Mouse (Mus musculus) embryonic facial prominence, embryonic 13.5 days (tissue): Measurements from ENCODE around the gene Fat1. TPM values are rescaled to one million over a fixed set of nuclear protein-coding genes. Genes with fewer than 3 reads are reported as not detected.

ENCODE experiments used
- ATAC-seq: fragments of 200-750 bp; cut with Nextera tagmentation; 2 replicates; pipeline ENCODE4 v1.8.0; 2017; ENCODE audit warnings: low read depth; ENCODE audit not compliant: insufficient number of reproducible peaks, insufficient read depth, low FRiP score, low TSS enrichment
- H3K27ac ChIP-seq: fragments of 300-500 bp; sonication (generic); 2 replicates; pipeline ENCODE4 v1.5.1; 2015; ENCODE audit warnings: moderate library complexity, mild to moderate bottlenecking, inconsistent platforms
- H3K27me3 ChIP-seq: fragments of 300-500 bp; sonication (generic); 2 replicates; pipeline ENCODE4 v1.6.1; 2015; ENCODE audit warnings: mild to moderate bottlenecking, inconsistent platforms
- H3K36me3 ChIP-seq: fragments of 300-500 bp; sonication (generic); 2 replicates; pipeline ENCODE4 v1.6.1; 2015; ENCODE audit warnings: mild to moderate bottlenecking, inconsistent platforms
- H3K4me1 ChIP-seq: fragments of 300-500 bp; sonication (generic); 2 replicates; pipeline ENCODE4 v1.6.1; 2015; ENCODE audit warnings: inconsistent platforms
- H3K4me2 ChIP-seq: fragments of 300-500 bp; sonication (generic); 2 replicates; pipeline ENCODE4 v1.6.1; 2015; ENCODE audit warnings: moderate library complexity, mild to moderate bottlenecking, inconsistent platforms
- H3K4me3 ChIP-seq: fragments of 300-500 bp; sonication (generic); 2 replicates; pipeline ENCODE4 v1.5.1; 2015; ENCODE audit warnings: mild to moderate bottlenecking, inconsistent platforms
- H3K9ac ChIP-seq: fragments of 300-500 bp; sonication (generic); 2 replicates; pipeline ENCODE4 v1.6.1; 2015; ENCODE audit warnings: mild to moderate bottlenecking, inconsistent platforms
- H3K9me3 ChIP-seq: fragments of 300-500 bp; sonication (generic); 2 replicates; pipeline ENCODE4 v1.6.1; 2016; ENCODE audit warnings: inconsistent platforms
- whole genome bisulfite sequencing: fragments of 180-500 bp; shearing (Covaris S2); methylation state at CpG from one replicate; pipeline ENCODE4 v1.1.7; 2015; ENCODE audit warnings: mixed read lengths; 5-methylcytosine and 5-hydroxymethylcytosine counted together
- polyA plus RNA-seq: library from polyadenylated mRNA; unstranded; fragments of >200 nt; fragmentation: Nextera tagmentation; extraction: Ambion mirVana; gene quantifications from 2 replicates; pipeline ENCODE4 v1.2.1, GENCODE M21; 2015

Gene Fat1
- polyA plus RNA-seq, result 29.3 and 29.7 TPM in 2 replicates

DNA sequence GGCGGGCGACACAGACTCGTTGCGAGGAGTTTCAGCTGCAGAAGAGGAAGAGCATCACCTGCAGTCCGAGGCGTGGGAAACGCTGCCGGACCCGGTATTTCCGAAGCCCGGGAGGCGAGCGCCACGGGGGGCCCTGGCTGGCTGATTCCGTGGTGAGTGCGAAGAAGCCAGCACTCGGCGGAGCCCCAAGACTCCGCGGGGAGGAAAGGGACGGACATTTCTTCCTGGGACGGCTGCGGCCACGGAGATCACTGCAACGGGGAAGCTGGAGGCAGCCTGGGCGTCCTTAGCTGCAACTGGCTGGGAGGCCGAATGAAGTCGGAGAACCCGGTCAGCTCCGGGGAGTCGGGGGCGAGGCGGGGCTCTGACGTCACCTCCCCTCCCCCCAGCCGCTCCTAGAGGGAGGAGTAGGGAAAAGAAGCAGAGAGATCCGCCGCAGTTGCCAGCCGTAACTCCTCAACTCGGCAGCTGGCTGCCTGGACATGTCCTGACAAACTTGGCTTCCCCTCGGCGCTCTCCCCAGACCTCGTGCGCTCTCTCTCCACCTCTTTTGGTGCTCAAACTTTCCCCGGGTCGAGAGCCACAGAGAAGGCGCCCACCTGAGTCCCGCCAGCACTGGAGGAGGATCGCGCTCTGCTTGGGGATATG, at the start of gene Fat1:
Gene Fat1 (plus strand): TSS at position 598 of the 648 bp plus-strand sequence.
- Histone ChIP-seq H3K9ac (peak within 1 kb of the TSS; percentile 88), H3K9me3 (no peaks in the 10 kb centered on the region), H3K27me3 (no peaks in the 10 kb centered on the region), H3K36me3 (no peaks in the 10 kb centered on the region), H3K4me1 (peaks cover 14% of the 10 kb centered on the region), H3K27ac (peak within 1 kb of the TSS; percentile 96), H3K4me3 (peak within 1 kb of the TSS; percentile 76), H3K4me2 (peak within 1 kb of the TSS; percentile 70)
- peak; percentile 66 for ATAC-seq
- under 1% methylated on average over 49 of the region's 49 CpGs for WGBS

DNA sequence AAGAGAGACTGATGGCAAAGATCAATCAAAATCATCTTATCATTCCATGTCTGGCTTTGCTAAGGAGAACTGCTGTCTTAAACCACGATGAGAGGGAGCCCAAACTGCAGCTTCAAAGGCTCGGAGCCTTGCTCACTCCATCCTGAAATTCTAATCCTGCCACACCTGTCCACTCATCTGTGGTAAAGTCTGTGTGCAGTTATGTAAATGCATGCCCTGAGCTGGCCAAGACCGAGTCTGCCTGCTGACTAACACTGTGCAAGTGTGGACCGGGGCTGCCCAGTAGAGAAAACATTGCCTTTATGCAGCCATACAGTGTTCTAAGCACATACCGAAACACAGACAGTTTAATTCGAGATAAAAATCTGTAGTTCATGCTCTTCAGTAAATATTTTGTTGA, 40.6 kb upstream of the Fat1 start:
- Histone ChIP-seq H3K4me1 (peaks cover 11% of the 10 kb centered on the region; the same call in 1 of the 2 replicates), H3K4me2 (no peak overlapping the region), H3K27ac (no peak overlapping the region), H3K27me3 (no peaks in the 10 kb centered on the region), H3K4me3 (no peak overlapping the region), H3K9ac (no peak overlapping the region), H3K36me3 (no peaks in the 10 kb centered on the region), H3K9me3 (no peaks in the 10 kb centered on the region)
- 58% methylated on average over 6 of the region's 6 CpGs for WGBS
- no peak for ATAC-seq

DNA sequence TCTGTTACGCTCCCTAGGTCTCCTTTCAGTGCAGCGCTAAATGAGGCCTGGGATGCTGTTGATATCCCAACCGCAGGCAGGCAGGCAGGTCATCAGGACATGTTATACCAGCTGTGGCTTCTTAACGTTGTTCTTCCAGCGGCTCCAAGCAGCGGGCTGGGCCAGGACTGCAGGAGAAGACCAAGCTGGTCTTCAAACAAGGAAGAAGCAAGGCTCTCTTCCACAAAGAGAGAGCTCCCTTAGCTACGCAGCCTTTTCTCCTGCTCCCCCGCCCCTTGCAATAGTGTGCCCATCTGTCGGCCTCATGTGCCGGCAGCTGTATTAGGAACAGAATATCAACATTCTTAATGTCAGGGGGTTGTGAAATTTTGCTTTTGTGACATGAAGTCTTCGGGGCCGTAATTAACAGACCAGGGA, 35.7 kb upstream of the Fat1 start:
- no peak overlapping the region for H3K27ac ChIP-seq
- peak overlapping the region; percentile 19; the same call in 1 of the 2 replicates for H3K4me2 ChIP-seq
- H3K9me3 ChIP-seq, result no peaks in the 10 kb centered on the region
- no peak for ATAC-seq
- no peak overlapping the region for H3K9ac ChIP-seq
- H3K4me1 ChIP-seq, result peaks cover 12% of the 10 kb centered on the region; the same call in 1 of the 2 replicates
- H3K36me3 ChIP-seq, result no peaks in the 10 kb centered on the region
- H3K27me3 ChIP-seq, result no peaks in the 10 kb centered on the region
- no peak overlapping the region for H3K4me3 ChIP-seq
- 43% methylated on average over 12 of the region's 12 CpGs for WGBS

DNA sequence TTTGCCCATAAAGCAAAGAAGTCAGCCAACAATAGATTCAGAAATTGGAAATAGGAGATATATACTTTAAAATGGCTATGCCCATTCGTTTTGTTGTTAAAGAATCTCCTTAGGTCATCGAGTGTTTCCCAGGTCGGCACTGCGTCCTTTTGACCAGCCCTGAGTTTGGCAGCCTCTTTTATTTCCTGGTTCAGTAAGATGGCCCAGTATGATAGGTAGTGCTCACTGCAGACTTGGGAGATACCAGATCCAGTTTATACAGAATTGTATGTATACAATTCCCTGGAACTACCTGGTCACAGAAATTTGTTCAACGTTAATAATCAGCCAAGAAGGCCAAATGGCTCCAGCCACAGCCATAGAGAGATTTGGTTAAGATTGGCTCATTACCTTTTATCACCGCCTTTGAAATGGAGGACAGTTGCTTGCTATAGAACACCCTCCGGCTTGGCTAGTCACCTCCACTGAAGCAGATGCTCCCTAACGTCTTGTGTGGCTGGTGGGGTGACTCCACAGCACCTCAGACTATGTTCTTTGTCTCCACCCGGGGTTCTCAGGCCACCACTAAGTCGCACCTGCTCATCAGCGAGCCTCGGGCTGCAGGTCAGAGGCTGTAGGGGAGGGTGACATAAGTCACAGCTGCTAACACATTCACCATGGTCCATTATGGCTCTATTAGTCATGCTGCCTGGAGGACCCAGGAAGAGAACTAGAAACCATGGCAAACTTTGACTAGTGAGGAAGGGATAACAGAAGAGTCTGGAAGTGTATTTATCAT, 23.9 kb upstream of the Fat1 start:
- no peak for ATAC-seq
- Histone ChIP-seq H3K4me3 (no peak overlapping the region), H3K4me1 (no peaks in the 10 kb centered on the region), H3K27me3 (no peaks in the 10 kb centered on the region), H3K9me3 (no peaks in the 10 kb centered on the region), H3K27ac (no peak overlapping the region), H3K4me2 (no peak overlapping the region), H3K36me3 (no peaks in the 10 kb centered on the region), H3K9ac (no peak overlapping the region)
- WGBS, result 80% methylated on average over 12 of the region's 12 CpGs

DNA sequence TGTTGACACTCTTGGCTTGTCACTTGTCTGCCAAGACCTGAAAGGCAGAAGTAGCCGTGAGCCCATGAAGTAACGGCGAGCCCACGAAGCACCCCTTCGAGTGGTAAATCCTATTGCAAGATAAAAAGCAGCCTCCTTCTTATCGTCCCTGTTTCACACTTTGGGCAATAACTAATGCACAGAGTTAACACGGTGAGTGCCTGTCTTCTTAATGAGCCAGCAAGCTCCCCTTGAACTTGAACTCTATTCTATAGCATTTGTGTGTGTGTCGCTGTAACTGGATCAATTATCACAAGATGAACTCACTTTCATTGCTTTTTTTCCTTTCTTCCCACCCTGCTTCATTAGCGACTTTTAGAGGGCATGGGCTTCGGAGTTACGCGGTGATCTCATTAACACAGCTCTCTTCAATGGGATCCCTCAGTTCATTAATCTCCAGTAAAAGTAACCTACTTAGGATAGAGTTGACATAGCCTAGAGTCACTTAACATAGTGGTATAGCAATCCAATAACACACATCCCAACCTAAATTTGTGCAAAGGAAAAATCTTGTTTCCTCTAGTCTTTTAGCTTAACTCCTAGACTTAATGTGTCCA, 15.7 kb upstream of the Fat1 start:
- Histone ChIP-seq H3K4me2 (no peak overlapping the region), H3K27ac (no peak overlapping the region), H3K27me3 (no peaks in the 10 kb centered on the region), H3K9ac (no peak overlapping the region), H3K4me1 (no peaks in the 10 kb centered on the region), H3K4me3 (no peak overlapping the region), H3K36me3 (no peaks in the 10 kb centered on the region), H3K9me3 (no peaks in the 10 kb centered on the region)
- WGBS, result 94% methylated on average over 12 of the region's 12 CpGs
- no peak for ATAC-seq

DNA sequence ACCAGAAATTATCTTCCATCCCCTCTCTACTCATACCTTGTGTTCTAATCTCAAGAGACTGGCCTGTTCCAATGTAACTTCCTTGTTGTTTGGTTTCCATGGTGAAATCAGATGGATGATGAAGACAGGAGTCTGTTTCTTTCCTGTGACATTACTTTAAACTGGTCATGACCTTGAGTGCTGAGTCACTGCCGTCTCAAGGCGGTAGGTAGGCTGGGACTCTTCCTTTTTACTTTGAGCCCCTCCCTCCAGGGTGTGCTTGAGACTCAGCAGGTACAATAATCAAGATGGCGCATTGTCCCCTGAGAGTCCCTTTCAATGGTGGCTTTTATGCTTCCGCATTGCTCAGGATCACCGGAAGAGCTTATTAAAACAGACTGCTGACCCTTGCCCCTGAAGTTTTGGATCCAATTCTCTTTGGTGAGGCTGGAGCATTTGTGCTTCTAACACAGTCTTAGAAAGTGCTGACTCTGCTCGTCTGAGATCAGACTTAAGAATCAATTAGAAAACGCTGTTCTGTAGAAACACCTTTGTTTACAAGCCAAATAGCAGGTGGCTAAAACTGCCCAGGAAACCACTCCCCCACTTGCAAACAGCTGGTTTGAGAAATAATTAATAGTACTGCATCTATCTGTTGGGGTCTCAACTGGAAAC, 14.7 kb upstream of the Fat1 start:
- H3K9ac ChIP-seq, result no peak overlapping the region
- ATAC-seq, result no peak
- H3K4me1 ChIP-seq, result no peaks in the 10 kb centered on the region
- no peak overlapping the region for H3K27ac ChIP-seq
- H3K9me3 ChIP-seq, result no peaks in the 10 kb centered on the region
- WGBS, result 43% methylated on average over 7 of the region's 7 CpGs
- no peak overlapping the region for H3K4me3 ChIP-seq
- H3K4me2 ChIP-seq, result no peak overlapping the region
- no peaks in the 10 kb centered on the region for H3K27me3 ChIP-seq
- no peaks in the 10 kb centered on the region for H3K36me3 ChIP-seq

DNA sequence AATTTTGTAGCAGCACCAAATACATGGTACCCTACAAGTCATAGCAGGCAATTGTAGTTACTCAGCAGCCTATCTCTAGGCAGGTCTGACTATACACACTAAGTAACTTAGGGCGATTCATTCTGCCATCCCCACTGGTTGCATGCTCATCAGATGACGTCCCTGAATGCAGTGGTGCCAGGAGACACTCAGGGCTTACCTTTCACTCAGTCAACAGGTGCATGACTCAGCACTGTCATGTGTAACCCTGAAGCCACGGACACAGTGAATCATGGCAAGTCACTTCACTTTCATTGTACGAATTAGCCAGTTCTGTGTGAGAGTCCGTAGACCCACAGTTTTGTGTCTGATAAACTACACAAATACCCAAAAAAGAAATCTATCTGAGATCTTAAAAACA, 10.3 kb upstream of the Fat1 start:
- peaks cover 4% of the 10 kb centered on the region; the same call in 1 of the 2 replicates for H3K9me3 ChIP-seq
- no peak overlapping the region for H3K9ac ChIP-seq
- H3K4me1 ChIP-seq, result no peaks in the 10 kb centered on the region
- H3K4me2 ChIP-seq, result no peak overlapping the region
- no peak for ATAC-seq
- H3K27ac ChIP-seq, result no peak overlapping the region
- no peak overlapping the region for H3K4me3 ChIP-seq
- H3K27me3 ChIP-seq, result no peaks in the 10 kb centered on the region
- 92% methylated on average over 5 of the region's 5 CpGs for WGBS
- H3K36me3 ChIP-seq, result no peaks in the 10 kb centered on the region

DNA sequence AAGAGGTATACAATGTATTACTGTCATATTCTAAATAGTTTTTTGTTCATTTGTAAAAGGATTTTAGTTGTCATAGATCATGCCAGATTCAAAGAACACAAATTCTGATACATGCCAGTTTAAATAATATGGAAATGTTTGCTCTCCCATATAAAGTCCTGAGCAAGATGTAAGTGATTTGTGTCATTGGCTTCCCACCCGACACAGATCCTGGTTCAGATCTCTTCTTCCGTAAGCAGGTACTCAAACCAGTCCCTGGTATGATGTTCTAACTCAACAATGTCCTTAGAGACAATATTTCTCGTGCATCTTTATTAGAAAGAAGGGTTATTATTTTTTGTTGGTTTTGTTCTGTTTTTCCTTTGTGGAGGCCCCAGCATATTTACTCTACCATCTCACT, 5.2 kb upstream of the Fat1 start:
- H3K4me3 ChIP-seq, result no peak overlapping the region
- H3K4me2 ChIP-seq, result no peak overlapping the region
- H3K9ac ChIP-seq, result no peak overlapping the region
- peaks cover 4% of the 10 kb centered on the region; the same call in 1 of the 2 replicates for H3K9me3 ChIP-seq
- no peak for ATAC-seq
- H3K4me1 ChIP-seq, result peaks cover 8% of the 10 kb centered on the region; the same call in 1 of the 2 replicates
- no peak overlapping the region for H3K27ac ChIP-seq
- WGBS, result 86% methylated on average over 3 of the region's 3 CpGs
- no peaks in the 10 kb centered on the region for H3K27me3 ChIP-seq
- no peaks in the 10 kb centered on the region for H3K36me3 ChIP-seq

DNA sequence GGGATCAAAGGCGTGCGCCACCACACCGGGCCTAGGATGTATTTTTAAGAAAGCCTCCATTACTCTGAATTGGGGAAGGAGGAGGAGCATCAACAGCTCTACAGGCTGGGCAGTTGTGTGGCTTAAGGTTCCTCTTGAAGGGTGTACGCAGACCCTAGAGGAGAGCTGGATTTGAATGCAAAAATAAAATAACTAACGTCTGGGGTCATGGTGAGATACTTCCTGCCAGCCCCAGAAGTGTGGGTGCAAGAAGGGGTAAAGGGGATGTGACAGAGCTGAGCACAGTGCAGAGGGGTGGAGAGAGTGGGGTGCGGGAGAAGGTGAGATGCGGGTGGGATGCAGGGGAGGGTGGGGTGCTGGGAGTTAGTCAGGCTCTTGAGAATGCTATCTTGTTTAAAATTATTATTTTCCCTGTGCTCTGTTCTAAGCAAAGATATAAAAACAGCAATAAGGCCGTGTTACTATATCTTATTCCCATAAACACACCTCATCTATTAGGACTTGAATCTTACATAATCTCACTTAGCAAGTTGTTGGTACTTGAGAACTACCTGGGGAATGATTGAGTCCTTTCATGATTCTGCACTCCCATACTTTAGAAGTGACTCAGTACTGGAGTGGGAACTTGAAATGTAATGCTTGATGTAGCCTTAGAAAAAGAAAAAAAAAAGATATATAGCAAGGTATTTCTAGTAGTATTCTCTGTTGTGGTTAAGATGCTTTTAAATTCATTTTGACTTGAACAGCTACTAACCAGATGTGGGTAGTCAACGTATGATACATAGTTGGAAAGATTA, 2.5 kb upstream of the Fat1 start:
- ATAC-seq, result no peak
- H3K27me3 ChIP-seq, result no peaks in the 10 kb centered on the region

DNA sequence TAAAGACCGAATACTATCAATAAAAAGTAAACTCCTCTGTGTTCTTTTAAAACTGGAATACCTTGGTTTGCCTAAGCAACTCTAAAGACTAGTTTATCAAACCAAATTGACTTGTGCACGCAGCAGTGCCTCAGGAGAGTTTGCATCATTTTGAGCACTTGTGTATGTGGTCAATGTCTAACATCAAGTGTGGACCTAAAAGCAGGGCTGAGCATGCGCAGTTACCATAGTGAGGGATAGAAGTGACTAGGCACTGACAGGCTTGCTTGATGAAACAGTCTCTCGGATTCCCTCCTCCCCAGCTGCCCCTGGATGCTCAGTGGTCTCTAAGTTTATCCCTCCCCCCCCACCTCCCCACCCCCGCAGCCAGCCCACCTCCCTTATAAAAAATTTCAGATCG, 1.8 kb upstream of the Fat1 start:
- ATAC-seq, result no peak
- Histone ChIP-seq H3K9me3 (peaks cover under 1% of the 10 kb centered on the region; the same call in 1 of the 2 replicates), H3K27me3 (no peaks in the 10 kb centered on the region), H3K9ac (no peak overlapping the region), H3K4me3 (peak overlapping the region; percentile 76), H3K27ac (no peak overlapping the region), H3K4me2 (peak overlapping the region; percentile 70), H3K36me3 (no peaks in the 10 kb centered on the region), H3K4me1 (peaks cover 8% of the 10 kb centered on the region; the same call in 1 of the 2 replicates)
- whole genome bisulfite sequencing, result 44% methylated on average over 6 of the region's 6 CpGs

More for the DNA sequence above, 2.5 kb upstream of the Fat1 start:
- Histone ChIP-seq H3K4me2 (no peak overlapping the region), H3K4me3 (no peak overlapping the region), H3K27ac (no peak overlapping the region), H3K9ac (no peak overlapping the region), H3K9me3 (peaks cover 4% of the 10 kb centered on the region; the same call in 1 of the 2 replicates), H3K4me1 (peaks cover 8% of the 10 kb centered on the region; the same call in 1 of the 2 replicates), H3K36me3 (no peaks in the 10 kb centered on the region)
- WGBS, result 83% methylated on average over 9 of the region's 9 CpGs

DNA sequence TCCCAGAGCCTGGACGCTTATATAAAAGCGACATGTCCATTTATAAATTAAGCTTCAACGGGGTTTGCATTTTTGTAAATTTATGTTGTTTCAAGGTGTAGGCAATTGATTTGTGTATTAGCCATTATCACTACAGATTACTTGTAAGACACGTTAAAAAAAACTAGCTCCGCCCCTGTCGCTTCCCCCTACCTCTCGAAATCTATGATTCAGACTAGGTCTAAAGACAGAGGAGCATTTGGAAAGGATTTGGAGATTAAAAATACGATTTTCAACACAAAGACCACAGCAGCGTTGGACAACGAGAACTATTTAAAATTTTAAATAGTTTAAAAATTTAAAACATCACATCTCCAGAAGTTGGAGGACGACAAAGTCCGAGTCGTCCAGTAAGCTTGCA, 831 bp upstream of the Fat1 start:
- WGBS, result 2% methylated on average over 13 of the region's 13 CpGs
- Histone ChIP-seq H3K36me3 (no peaks in the 10 kb centered on the region), H3K9me3 (no peaks in the 10 kb centered on the region), H3K4me3 (peak overlapping the region; percentile 76), H3K4me2 (peak overlapping the region; percentile 70), H3K4me1 (peaks cover 8% of the 10 kb centered on the region), H3K9ac (peak overlapping the region; percentile 88), H3K27ac (peak overlapping the region; percentile 96), H3K27me3 (no peaks in the 10 kb centered on the region)
- no peak for ATAC-seq
